Mouse (Mus musculus) ES-Bruce4 (cell line): ENCODE results near the gene Igf1r. TPM values are rescaled to one million over a fixed set of nuclear protein-coding genes. Genes with fewer than 3 reads are reported as not detected.

Experiments
- H3K27ac ChIP-seq: 2 replicates; pipeline ENCODE4 v1.5.1; 2012; ENCODE audit warnings: low read length, inconsistent platforms; ENCODE audit not compliant: insufficient read depth
- H3K27me3 ChIP-seq: 2 replicates; pipeline ENCODE4 v1.6.1; 2012; ENCODE audit warnings: mild to moderate bottlenecking, low read length, inconsistent platforms; ENCODE audit not compliant: control insufficient read depth, poor library complexity, insufficient read depth, severe bottlenecking
- H3K36me3 ChIP-seq: 2 replicates; pipeline ENCODE4 v1.6.1; 2012; ENCODE audit warnings: inconsistent platforms, mild to moderate bottlenecking, low read length, moderate library complexity; ENCODE audit not compliant: control insufficient read depth, poor library complexity, insufficient read depth, severe bottlenecking
- H3K4me1 ChIP-seq: one replicate; pipeline ENCODE4 v1.8.1; 2011; ENCODE audit warnings: low read length; ENCODE audit not compliant: control insufficient read depth, insufficient read depth
- H3K4me3 ChIP-seq: 2 replicates; pipeline ENCODE4 v1.5.1; 2011; ENCODE audit warnings: low read depth, mild to moderate bottlenecking, low read length
- H3K9ac ChIP-seq: 2 replicates; pipeline ENCODE4 v1.6.1; 2012; ENCODE audit warnings: low read depth, mild to moderate bottlenecking, inconsistent platforms; ENCODE audit not compliant: poor library complexity, severe bottlenecking
- H3K9me3 ChIP-seq: replicated peaks from 2 replicates; pipeline ENCODE4 v1.6.1; 2012; ENCODE audit warnings: mild to moderate bottlenecking, low read length, inconsistent platforms; ENCODE audit not compliant: control insufficient read depth, poor library complexity, insufficient read depth, severe bottlenecking
- CTCF ChIP-seq: IDR thresholded peaks from one replicate; pipeline ENCODE4 v1.8.1; 2011; ENCODE audit warnings: low read depth, low read length
- EP300 ChIP-seq: IDR thresholded peaks from 2 replicates; pipeline ENCODE4 v1.6.1; 2011; ENCODE audit warnings: low read depth, low read length; ENCODE audit not compliant: insufficient read depth
- POLR2A ChIP-seq: IDR thresholded peaks from one replicate; pipeline ENCODE4 v1.8.1; 2011; ENCODE audit warnings: low read length; ENCODE audit not compliant: insufficient read depth
- polyA plus RNA-seq: library from polyadenylated mRNA; stranded (reverse); fragments of >200 nt; gene quantifications from 2 replicates; pipeline ENCODE4 v1.2.4, GENCODE M21; 2011; ENCODE audit warnings: low read depth; ENCODE audit not compliant: missing spikeins, insufficient read depth, insufficient read length

Igf1r gene
- polyA plus RNA-seq, 1 experiment, result 58.4 TPM

- TF ChIP-seq POLR2A (no peak), CTCF (no peak), EP300 (no peak)
- no peaks in the 10 kb centered on the region for H3K36me3 ChIP-seq
These were observed 58.9 kb downstream of the Igf1r start for GRCm38 (mm10) chr7:68011385-68012122.

GRCm38 (mm10) chr7:68012123-68012474, 59.5 kb downstream of the Igf1r start:
- H3K4me3 ChIP-seq, result no peak overlapping the region
- peaks cover 4% of the 10 kb centered on the region for H3K4me1 ChIP-seq
- TF ChIP-seq CTCF (no peak), POLR2A (no peak), EP300 (no peak)
- no peak overlapping the region for H3K27ac ChIP-seq
- H3K27me3 ChIP-seq, result no peaks in the 10 kb centered on the region
- H3K36me3 ChIP-seq, result no peaks in the 10 kb centered on the region
- peaks cover 11% of the 10 kb centered on the region for H3K9me3 ChIP-seq
- no peak overlapping the region for H3K9ac ChIP-seq

More at GRCm38 (mm10) chr7:68011385-68012122, 58.9 kb downstream of the Igf1r start:
- Histone ChIP-seq H3K4me3 (no peak overlapping the region), H3K4me1 (peaks cover 4% of the 10 kb centered on the region), H3K27ac (no peak overlapping the region), H3K9me3 (peaks cover 8% of the 10 kb centered on the region), H3K9ac (no peak overlapping the region), H3K27me3 (no peaks in the 10 kb centered on the region)

GRCm38 (mm10) chr7:68014495-68014894, 61.9 kb downstream of the Igf1r start:
- Histone ChIP-seq H3K27ac (no peak overlapping the region), H3K4me1 (peaks cover 4% of the 10 kb centered on the region), H3K27me3 (no peaks in the 10 kb centered on the region), H3K4me3 (no peak overlapping the region), H3K9me3 (peaks cover 11% of the 10 kb centered on the region), H3K36me3 (no peaks in the 10 kb centered on the region), H3K9ac (no peak overlapping the region)
- TF ChIP-seq EP300 (peak; percentile 78), CTCF (no peak)

GRCm38 (mm10) chr7:68015404-68015803, 62.8 kb downstream of the Igf1r start:
- Histone ChIP-seq H3K4me1 (peaks cover 3% of the 10 kb centered on the region), H3K27ac (no peak overlapping the region), H3K36me3 (no peaks in the 10 kb centered on the region), H3K9ac (no peak overlapping the region), H3K27me3 (no peaks in the 10 kb centered on the region), H3K9me3 (peaks cover 11% of the 10 kb centered on the region), H3K4me3 (no peak overlapping the region)
- TF ChIP-seq POLR2A (no peak), CTCF (no peak)

- Histone ChIP-seq H3K27ac (no peak overlapping the region), H3K27me3 (no peaks in the 10 kb centered on the region), H3K9ac (no peak overlapping the region), H3K9me3 (peaks cover 11% of the 10 kb centered on the region), H3K4me3 (no peak overlapping the region), H3K36me3 (no peaks in the 10 kb centered on the region), H3K4me1 (peaks cover 7% of the 10 kb centered on the region)
- no peak for TF ChIP-seq EP300
These were observed 65.4 kb downstream of the Igf1r start for GRCm38 (mm10) chr7:68018038-68018437.

- Histone ChIP-seq H3K4me1 (peaks cover 4% of the 10 kb centered on the region), H3K27me3 (no peaks in the 10 kb centered on the region), H3K9ac (no peak overlapping the region), H3K36me3 (no peaks in the 10 kb centered on the region), H3K4me3 (no peak overlapping the region), H3K9me3 (peaks cover 10% of the 10 kb centered on the region; the same call in 1 of the 2 replicates), H3K27ac (no peak overlapping the region)
- TF ChIP-seq CTCF, result no peak
- TF ChIP-seq POLR2A, result no peak
- TF ChIP-seq EP300, result no peak
These were observed 67.9 kb downstream of the Igf1r start for GRCm38 (mm10) chr7:68020556-68020955.
